Mouse (Mus musculus) right cerebral cortex, postnatal 25 days (tissue): Measurements from ENCODE around the gene H2-K1.

Source experiments
- DNase-seq: peaks from one replicate; pipeline ENCODE4 v3.0.0; 2022

The H2-K1 gene

GRCm38 (mm10) chr17:33981192-33981909, 18.8 kb downstream of the H2-K1 start:
- DNase-seq, result peak; percentile 81

- no peak for DNase-seq
These were observed 19.7 kb downstream of the H2-K1 start for GRCm38 (mm10) chr17:33980181-33981035.

- no peak for DNase-seq
These were observed 20.6 kb downstream of the H2-K1 start for GRCm38 (mm10) chr17:33979512-33980050.

- DNase-seq, result no peak
These were observed 21.5 kb downstream of the H2-K1 start for GRCm38 (mm10) chr17:33978631-33979031.

GRCm38 (mm10) chr17:33977861-33978557, 22.1 kb downstream of the H2-K1 start:
- no peak for DNase-seq

GRCm38 (mm10) chr17:33973572-33973971, 26.6 kb downstream of the H2-K1 start:
- DNase-seq, result no peak

- DNase-seq, result no peak
These were observed 27.5 kb downstream of the H2-K1 start for GRCm38 (mm10) chr17:33972691-33973090.

GRCm38 (mm10) chr17:33969394-33969793, 30.8 kb downstream of the H2-K1 start:
- DNase-seq, result no peak

GRCm38 (mm10) chr17:33968927-33969326, 31.2 kb downstream of the H2-K1 start:
- no peak for DNase-seq

- peak; percentile 62 for DNase-seq
These were observed 31.7 kb downstream of the H2-K1 start for GRCm38 (mm10) chr17:33968489-33968888.

- no peak for DNase-seq
These were observed 34.1 kb downstream of the H2-K1 start for GRCm38 (mm10) chr17:33965846-33966550.

GRCm38 (mm10) chr17:33965082-33965845, 34.9 kb downstream of the H2-K1 start:
- DNase-seq, result no peak

GRCm38 (mm10) chr17:33962876-33963275, 37.3 kb downstream of the H2-K1 start:
- no peak for DNase-seq

GRCm38 (mm10) chr17:33959948-33960347, 40.2 kb downstream of the H2-K1 start:
- no peak for DNase-seq

GRCm38 (mm10) chr17:33959135-33959534, 41.0 kb downstream of the H2-K1 start:
- no peak for DNase-seq

GRCm38 (mm10) chr17:33958451-33958850, 41.7 kb downstream of the H2-K1 start:
- no peak for DNase-seq

- no peak for DNase-seq
These were observed 42.7 kb downstream of the H2-K1 start for GRCm38 (mm10) chr17:33957493-33957892.

- DNase-seq, result no peak
These were observed 43.8 kb downstream of the H2-K1 start for GRCm38 (mm10) chr17:33956336-33956735.

GRCm38 (mm10) chr17:33955555-33956214, 44.5 kb downstream of the H2-K1 start, which contains the start of the genes Vps52 and Rps18:
Vps52 (plus strand) TSS chr17:33955812.
Rps18 (minus strand) TSS chr17:33956001.
- DNase-seq, result peak; percentile 94

- peak; percentile 38 for DNase-seq
These were observed 45.2 kb downstream of the H2-K1 start for GRCm38 (mm10) chr17:33954646-33955554.
